Mouse (Mus musculus) kidney, postnatal 4 days (tissue): ENCODE measurements at regions not wholly inside any gene's neighbourhood (a gene's known extent, or its start where the extent isn't known, plus 50 kb on each side); places are given as distances from the start of the nearest gene placed in this dataset.
A peak's percentile ranks its signal among the peaks of the same experiment; 100 is the strongest.
"Not testable (repeated sequence)": the region's sequence is repeated elsewhere in the genome, so short reads cannot be mapped to it uniquely, and the experiment has no call there.

Experiments
- DNase-seq, 2 experiments: peaks; one replicate each; pipeline ENCODE4 v3.0.0; 2021; ENCODE audit warnings: mixed read lengths in 2 of 2

- no peak for DNase-seq
Measured at GRCm38 (mm10) chr4:69677315-69677714, 723.1 kb upstream of the Brinp1 start.

- DNase-seq, result no peak
Measured at GRCm38 (mm10) chr4:69673456-69673855, 719.3 kb upstream of the Brinp1 start.

GRCm38 (mm10) chr4:69628908-69629307 is 674.7 kb upstream of the Brinp1 start:
- DNase-seq, result no peak

GRCm38 (mm10) chr4:69626426-69626825 is 672.2 kb upstream of the Brinp1 start:
- not testable (repeated sequence) for DNase-seq

GRCm38 (mm10) chr4:69625831-69626230 is 671.6 kb upstream of the Brinp1 start:
- no peak for DNase-seq

- DNase-seq, result no peak
Measured at GRCm38 (mm10) chr4:69621058-69621609, 666.9 kb upstream of the Brinp1 start.

- DNase-seq, result no peak
Measured at GRCm38 (mm10) chr4:69618161-69618730, 664.0 kb upstream of the Brinp1 start.

- no peak for DNase-seq
Measured at GRCm38 (mm10) chr4:69614901-69615300, 660.7 kb upstream of the Brinp1 start.

- no peak for DNase-seq
Measured at GRCm38 (mm10) chr4:69611681-69612300, 657.6 kb upstream of the Brinp1 start.

- no peak for DNase-seq
Measured at GRCm38 (mm10) chr4:69608885-69609284, 654.7 kb upstream of the Brinp1 start.

- no peak for DNase-seq
Measured at GRCm38 (mm10) chr4:69596992-69597541, 642.9 kb upstream of the Brinp1 start.

- DNase-seq, result no peak
Measured at GRCm38 (mm10) chr4:69594022-69594421, 639.8 kb upstream of the Brinp1 start.

GRCm38 (mm10) chr4:69576256-69576655 is 622.1 kb upstream of the Brinp1 start:
- no peak for DNase-seq

GRCm38 (mm10) chr4:69548104-69548503 is 593.9 kb upstream of the Brinp1 start:
- DNase-seq, result no peak

- DNase-seq, result peak; percentile 22 to 31
Measured at GRCm38 (mm10) chr4:69538172-69538908, 584.1 kb upstream of the Brinp1 start.

GRCm38 (mm10) chr4:69533107-69533506 is 578.9 kb upstream of the Brinp1 start:
- DNase-seq, result no peak

GRCm38 (mm10) chr4:69523112-69523511 is 568.9 kb upstream of the Brinp1 start:
- no peak for DNase-seq

- DNase-seq, result no peak
Measured at GRCm38 (mm10) chr4:69508281-69508680, 554.1 kb upstream of the Brinp1 start.

- DNase-seq, result peak in 1 of 2 experiments; percentile 12
Measured at GRCm38 (mm10) chr4:69471200-69471599, 517.0 kb upstream of the Brinp1 start.

GRCm38 (mm10) chr4:69459990-69460389 is 505.8 kb upstream of the Brinp1 start:
- peak in 1 of 2 experiments; percentile 2 for DNase-seq

GRCm38 (mm10) chr4:69456420-69456819 is 502.2 kb upstream of the Brinp1 start:
- no peak for DNase-seq

- no peak for DNase-seq
Measured at GRCm38 (mm10) chr4:69446161-69446560, 492.0 kb upstream of the Brinp1 start.

- DNase-seq, result peak; percentile 12 to 14
Measured at GRCm38 (mm10) chr4:69443956-69444355, 489.8 kb upstream of the Brinp1 start.
